23 mouse cellular contexts compared by ENCODE assay signal in genomic region chr7:48898416-48898815, GRCm38 (mm10). TPM values are rescaled to one million over a fixed set of nuclear protein-coding genes. Genes with fewer than 3 reads are reported as not detected.
A peak's percentile ranks its signal among the peaks of the same experiment; 100 is the strongest.
DNase-seq lines count a peak whose midpoint lies in the region; ATAC-seq and TF ChIP-seq lines count a peak whose summit lies in the region.
"Had no signal": no experiment of that assay in that cellular context is flagged by ENCODE, and none has a peak within 500 bp of the region (broad histone marks: within the 10 kb centered on the region; RNA-seq: fewer than 3 reads in every experiment).

No protein-coding gene starts in this region.

- no peak for ATAC-seq in heart, embryonic 14.5 days (ENCODE audit: insufficient number of reproducible peaks, insufficient read depth, low FRiP score, low read depth)
- no peak for ATAC-seq in lung, embryonic 15.5 days (ENCODE audit: borderline replicate concordance, extremely low read depth, low FRiP score, low TSS enrichment)
- ATAC-seq: intestine, embryonic 16.5 days; midbrain, embryonic 13.5 days had no signal

- intact Hi-C loops in heart, adult 2 months (cut with DNase I) = loop anchor here (2.0 kb wide), 1 partner anchor 28 kb away; no protein-coding TSS in a partner anchor

- DNase-seq in heart, adult 2 months = no peak
- no peak for DNase-seq in lung, adult 2 months
- DNase-seq in MEL (ENCODE audit: low read depth, low spot score) = no peak
- peak; percentile 36 for DNase-seq in induced T-regulatory cell, adult 2 months (ENCODE audit: low read depth)
- DNase-seq in layer of hippocampus, adult 18-20 months (ENCODE audit: low spot score in 2 of 2) = no peak
- DNase-seq in spleen, postnatal 10 days (ENCODE audit: low spot score in 2 of 2) = no peak
- DNase-seq: adrenal gland, postnatal 36 days; cerebellum, adult 11-12 months; cerebellum, postnatal 25 days; gastrocnemius, adult 2 months had no signal

- no peak overlapping the region for H3K9ac ChIP-seq in heart, embryonic 14.5 days (ENCODE audit: low read length)
- H3K9ac ChIP-seq in heart, adult 2 months (ENCODE audit: low read depth, low read length) = no peak overlapping the region
- no peak overlapping the region for H3K9ac ChIP-seq in lung, embryonic 15.5 days
- no peak overlapping the region for H3K9ac ChIP-seq in MEL (ENCODE audit: control insufficient read depth, low read depth, low read length, poor library complexity, severe bottlenecking)
- H3K9ac ChIP-seq: embryonic facial prominence, embryonic 15.5 days; limb, embryonic 15.5 days; liver, embryonic 15.5 days; midbrain, embryonic 13.5 days had no signal

- peaks cover 36 to 63% of the 10 kb centered on the region in 2 experiments for H3K4me1 ChIP-seq in heart, embryonic 14.5 days (ENCODE audit: control insufficient read depth in 2 of 2, insufficient read depth in 2 of 2, low read length in 2 of 2)
- H3K4me1 ChIP-seq in heart, adult 2 months (ENCODE audit: control insufficient read depth, insufficient read depth, low read length) = peaks cover 3% of the 10 kb centered on the region
- peaks cover 10% of the 10 kb centered on the region for H3K4me1 ChIP-seq in lung, embryonic 15.5 days
- H3K4me1 ChIP-seq in lung, adult 2 months (ENCODE audit: control insufficient read depth, insufficient read depth, low read length) = peaks cover 14% of the 10 kb centered on the region; the same call in 1 of the 2 replicates
- peaks cover 0 to 5% of the 10 kb centered on the region in 2 experiments; a peak in 1 of 4 replicates for H3K4me1 ChIP-seq in MEL (ENCODE audit: control insufficient read depth in 1 of 2, insufficient read depth in 2 of 2, low read length in 2 of 2)
- H3K4me1 ChIP-seq: liver, embryonic 15.5 days had no signal

- no peak overlapping the region for H3K4me3 ChIP-seq in heart, embryonic 14.5 days (ENCODE audit: control insufficient read depth in 1 of 2, insufficient read depth in 1 of 2, low read depth in 1 of 2, low read length in 2 of 2)
- no peak overlapping the region for H3K4me3 ChIP-seq in heart, adult 2 months
- H3K4me3 ChIP-seq in lung, embryonic 15.5 days = no peak overlapping the region
- H3K4me3 ChIP-seq in lung, adult 2 months (replicated peaks; ENCODE audit: extremely low read depth, low read depth, low read length) = no peak overlapping the region
- 0 out of 4 replicates have a peak overlapping the region, but pooled peaks of 1 of the 2 experiments have one; percentile 19 for H3K4me3 ChIP-seq in MEL (ENCODE audit: control insufficient read depth in 1 of 2, insufficient read depth in 1 of 2, low read depth in 2 of 2, low read length in 2 of 2)
- H3K4me3 ChIP-seq: embryonic facial prominence, embryonic 15.5 days; gastrocnemius, adult 2 months; hindbrain, embryonic 13.5 days; layer of hippocampus, adult 2 months; limb, embryonic 15.5 days; liver, embryonic 15.5 days; midbrain, embryonic 13.5 days had no signal

- TF ChIP-seq CTCF in heart, adult 2 months (IDR thresholded peaks at IDR 0.05) = no peak
- no peak for TF ChIP-seq CTCF in lung, adult 2 months (IDR thresholded peaks at IDR 0.05; ENCODE audit: insufficient read depth, low read length)
- TF ChIP-seq CTCF in MEL (IDR thresholded peaks at IDR 0.05 in 2 of 3, conservative IDR thresholded peaks at IDR 0.05 in 1 of 3; ENCODE audit: control insufficient read depth in 1 of 3, insufficient read depth in 1 of 3, low read depth in 2 of 3, low read length in 3 of 3, poor library complexity in 1 of 3, severe bottlenecking in 1 of 3) = no peak

- no peaks in the 10 kb centered on the region for H3K36me3 ChIP-seq in heart, embryonic 14.5 days (ENCODE audit: control insufficient read depth, insufficient read depth, low read length)
- no peaks in the 10 kb centered on the region for H3K36me3 ChIP-seq in heart, adult 2 months (ENCODE audit: control insufficient read depth, insufficient read depth, low read length)
- no peaks in the 10 kb centered on the region for H3K36me3 ChIP-seq in lung, embryonic 15.5 days
- no peaks in the 10 kb centered on the region for H3K36me3 ChIP-seq in MEL (ENCODE audit: control insufficient read depth in 1 of 2, insufficient read depth in 2 of 2, low read length in 2 of 2)
- H3K36me3 ChIP-seq: embryonic facial prominence, embryonic 15.5 days; hindbrain, embryonic 13.5 days; limb, embryonic 15.5 days; liver, embryonic 15.5 days; midbrain, embryonic 13.5 days had no signal

- WGBS in heart, embryonic 14.5 days = 60% methylated on average over 9 of the region's 9 CpGs
- 51% methylated on average over 9 of the region's 9 CpGs for WGBS in heart, adult 2 months
- 45% methylated on average over 9 of the region's 9 CpGs for WGBS in lung, embryonic 15.5 days
- 39% methylated on average over 9 of the region's 9 CpGs for WGBS in lung, adult 2 months

- no peak overlapping the region for H3K4me2 ChIP-seq in heart, embryonic 14.5 days (ENCODE audit: low read length)
- H3K4me2 ChIP-seq in lung, embryonic 15.5 days = no peak overlapping the region
- H3K4me2 ChIP-seq: embryonic facial prominence, embryonic 15.5 days; limb, embryonic 15.5 days; liver, embryonic 15.5 days; midbrain, embryonic 13.5 days had no signal

- H3K79me2 ChIP-seq in heart, adult 2 months (replicated peaks; ENCODE audit: control insufficient read depth, insufficient read depth, low read length) = no peaks in the 10 kb centered on the region
- H3K79me2 ChIP-seq in MEL (ENCODE audit: control insufficient read depth, insufficient read depth, low read length, poor library complexity) = no peaks in the 10 kb centered on the region

- TF ChIP-seq RAD21 in MEL (IDR thresholded peaks at IDR 0.05; ENCODE audit: low read depth, low read length) = no peak

- H3K27ac ChIP-seq in heart, embryonic 14.5 days (replicated peaks in 1 of 2; ENCODE audit: control insufficient read depth in 1 of 2, insufficient read depth in 1 of 2, low read depth in 2 of 2, low read length in 2 of 2) = peak overlapping the region; percentile 50 to 55; a peak in 2 of 4 replicates
- H3K27ac ChIP-seq in heart, adult 2 months = no peak overlapping the region
- H3K27ac ChIP-seq in lung, embryonic 15.5 days = peak overlapping the region; percentile 34
- no peak overlapping the region for H3K27ac ChIP-seq in MEL (ENCODE audit: control insufficient read depth, low read depth, low read length)
- H3K27ac ChIP-seq: embryonic facial prominence, embryonic 15.5 days; gastrocnemius, adult 2 months; hindbrain, embryonic 13.5 days; kidney, postnatal 0 days; layer of hippocampus, adult 2 months; limb, embryonic 15.5 days; liver, embryonic 15.5 days; midbrain, embryonic 13.5 days had no signal

- no peaks in the 10 kb centered on the region for H3K9me3 ChIP-seq in heart, embryonic 14.5 days (ENCODE audit: control insufficient read depth, low read length)
- H3K9me3 ChIP-seq in lung, embryonic 15.5 days = no peaks in the 10 kb centered on the region
- no peaks in the 10 kb centered on the region for H3K9me3 ChIP-seq in MEL (replicated peaks; ENCODE audit: insufficient read depth, low read length)
- H3K9me3 ChIP-seq: embryonic facial prominence, embryonic 15.5 days; hindbrain, embryonic 13.5 days; limb, embryonic 15.5 days; liver, embryonic 15.5 days; midbrain, embryonic 13.5 days had no signal

- no peak for TF ChIP-seq EP300 in heart, adult 2 months (IDR thresholded peaks at IDR 0.05; ENCODE audit: insufficient read depth, low read depth, low read length)
- no peak for TF ChIP-seq EP300 in MEL (IDR thresholded peaks at IDR 0.05; ENCODE audit: low read depth in 1 of 2, low read length in 2 of 2)

- H3K27me3 ChIP-seq in heart, embryonic 14.5 days (ENCODE audit: control insufficient read depth, insufficient read depth, low read length) = no peaks in the 10 kb centered on the region
- H3K27me3 ChIP-seq in heart, adult 2 months (ENCODE audit: control insufficient read depth, insufficient read depth, low read length) = no peaks in the 10 kb centered on the region
- H3K27me3 ChIP-seq in lung, embryonic 15.5 days = no peaks in the 10 kb centered on the region
- H3K27me3 ChIP-seq in MEL (ENCODE audit: control insufficient read depth in 1 of 2, insufficient read depth in 2 of 2, low read length in 2 of 2) = peaks cover 0 to 3% of the 10 kb centered on the region in 2 experiments; a peak in 2 of 4 replicates

- no peak for TF ChIP-seq POLR2A in heart, adult 2 months (IDR thresholded peaks at IDR 0.05; ENCODE audit: insufficient read depth, low read depth, low read length)
- TF ChIP-seq POLR2A in lung, adult 2 months (IDR thresholded peaks at IDR 0.05; ENCODE audit: borderline replicate concordance, extremely low read depth, low read depth, low read length) = no peak
- TF ChIP-seq POLR2A in MEL (IDR thresholded peaks at IDR 0.05; ENCODE audit: control insufficient read depth in 1 of 2, insufficient read depth in 1 of 2, low read depth in 1 of 2, low read length in 2 of 2, poor library complexity in 1 of 2) = no peak

RNA-seq across cellular contexts. Expression of gene Nav2, which starts 10.1 kb away (rescaled TPM):
- 34.9 and 37.7 TPM in 2 replicates for polyA plus RNA-seq in heart, embryonic 14.5 days (2014; fragmentation: Nextera tagmentation; extraction: Ambion mirVana)
- 10 to 100 TPM; 34.4 to 49.9 TPM for total RNA-seq in heart, adult 2 months (2021)
- polyA plus RNA-seq in heart, adult 2 months (2012; rRNA removed) = 20.4 and 24.2 TPM in 2 replicates
- 22.4 and 27.6 TPM in 2 replicates for polyA plus RNA-seq in lung, embryonic 15.5 days (2015; fragmentation: Nextera tagmentation; extraction: Ambion mirVana)
- polyA plus RNA-seq in lung, adult 2 months (2012; rRNA removed) = 23.9 and 33.9 TPM in 2 replicates
- 2.0 and 2.2 TPM in 2 replicates for total RNA-seq in MEL (2012; rRNA removed)
- polyA plus RNA-seq in MEL (2012; ENCODE audit: insufficient read depth in 1 of 2, insufficient read length in 2 of 2, low read depth in 1 of 2, low replicate concordance in 2 of 2, missing spikeins in 1 of 2) = 1 to 10 TPM in 1 of 2 experiments, not detected in 1; 2.7 TPM
- total RNA-seq in layer of hippocampus, adult 18-20 months (2021) = 10 to 100 TPM; 66.2 to 73.7 TPM

RNA-seq across cellular contexts. Expression of gene E2f8, which starts 17.0 kb away (rescaled TPM):
- polyA plus RNA-seq in heart, embryonic 14.5 days (2014; fragmentation: Nextera tagmentation; extraction: Ambion mirVana) = 16.6 and 16.9 TPM in 2 replicates
- 1 to 10 TPM; 1.3 to 1.6 TPM for total RNA-seq in heart, adult 2 months (2021)
- 0.23 and 0.31 TPM in 2 replicates for polyA plus RNA-seq in heart, adult 2 months (2012; rRNA removed)
- 21.0 and 23.3 TPM in 2 replicates for polyA plus RNA-seq in lung, embryonic 15.5 days (2015; fragmentation: Nextera tagmentation; extraction: Ambion mirVana)
- 0.41 and 0.90 TPM in 2 replicates for polyA plus RNA-seq in lung, adult 2 months (2012; rRNA removed)
- total RNA-seq in MEL (2012; rRNA removed) = 8.9 and 9.7 TPM in 2 replicates
- 10 to 100 TPM; 39.3 to 49.4 TPM for polyA plus RNA-seq in MEL (2012; ENCODE audit: insufficient read depth in 1 of 2, insufficient read length in 2 of 2, low read depth in 1 of 2, low replicate concordance in 2 of 2, missing spikeins in 1 of 2)
- total RNA-seq in layer of hippocampus, adult 18-20 months (2021) = under 1 TPM in 1 of 2 experiments, not detected in 1; 0.18 TPM
- total RNA-seq: gastrocnemius, adult 2 months had no signal

RNA-seq across cellular contexts. Expression of gene Csrp3, which starts 50.6 kb away (rescaled TPM):
- 1,942 and 2,129 TPM in 2 replicates for polyA plus RNA-seq in heart, embryonic 14.5 days (2014; fragmentation: Nextera tagmentation; extraction: Ambion mirVana)
- total RNA-seq in heart, adult 2 months (2021) = 1,000 to 10,000 TPM; 1,931 to 2,301 TPM
- polyA plus RNA-seq in heart, adult 2 months (2012; rRNA removed) = 773 and 781 TPM in 2 replicates
- polyA plus RNA-seq in lung, embryonic 15.5 days (2015; fragmentation: Nextera tagmentation; extraction: Ambion mirVana) = 53.5 and 83.7 TPM in 2 replicates
- polyA plus RNA-seq in lung, adult 2 months (2012; rRNA removed) = 8.8 and 38.0 TPM in 2 replicates
- 0.81 TPM in 1 of 2 replicates, not detected in the other for total RNA-seq in MEL (2012; rRNA removed)
- polyA plus RNA-seq in MEL (2012; ENCODE audit: insufficient read depth in 1 of 2, insufficient read length in 2 of 2, low read depth in 1 of 2, low replicate concordance in 2 of 2, missing spikeins in 1 of 2) = under 1 TPM in 1 of 2 experiments, not detected in 1; 0.17 TPM
- total RNA-seq in layer of hippocampus, adult 18-20 months (2021) = not detected
- total RNA-seq: adrenal gland, postnatal 36 days; layer of hippocampus, adult 2 months; left cerebral cortex, postnatal 36 days had no signal
- polyA plus RNA-seq: kidney, postnatal 0 days; small intestine, adult 2 months; testis, adult 2 months had no signal

Comparison
In these comparisons a context has a peak if more than half of its experiments do, and no peak if none do; other contexts are left out.
1. H3K27ac ChIP-seq: peak in heart, embryonic 14.5 days (2 of 2) and lung, embryonic 15.5 days (single experiment); none in heart, adult 2 months (single experiment) and MEL (single experiment).